Mouse (Mus musculus): ENCODE results near the gene Ate1. TPM values are rescaled to one million over a fixed set of nuclear protein-coding genes. Genes with fewer than 3 reads are reported as not detected.

Gene Ate1
- polyA plus RNA-seq, 1 experiment: 37.1 TPM

- TF ChIP-seq CTCF (IDR thresholded peaks at IDR 0.05; ENCODE audit: low read depth, low read length) (no peak), POLR2A (IDR thresholded peaks at IDR 0.05; ENCODE audit: insufficient read depth, low read length) (peak; percentile 14), EP300 (IDR thresholded peaks at IDR 0.05; ENCODE audit: insufficient read depth, low read depth, low read length) (0 out of 2 replicates have a peak, but pooled peaks have one; percentile 45)
- Histone ChIP-seq H3K27ac (ENCODE audit: insufficient read depth, low read length) (peak overlapping the region; percentile 49), H3K9me3 (replicated peaks; ENCODE audit: control insufficient read depth, insufficient read depth, low read length, poor library complexity, severe bottlenecking) (no peaks in the 10 kb centered on the region), H3K27me3 (ENCODE audit: control insufficient read depth, insufficient read depth, low read length, poor library complexity, severe bottlenecking) (no peaks in the 10 kb centered on the region), H3K36me3 (ENCODE audit: control insufficient read depth, insufficient read depth, low read length, poor library complexity, severe bottlenecking) (0 out of 2 replicates have a peak, but pooled peaks cover 2% of the 10 kb centered on the region), H3K4me3 (ENCODE audit: low read depth, low read length) (peak overlapping the region; percentile 80), H3K9ac (ENCODE audit: low read depth, poor library complexity, severe bottlenecking) (peak overlapping the region; percentile 86), H3K4me1 (ENCODE audit: control insufficient read depth, insufficient read depth, low read length) (peaks cover 1% of the 10 kb centered on the region)
Measured at GRCm38 (mm10) chr7:130519096-130520048, 797 bp downstream of the Ate1 start.

GRCm38 (mm10) chr7:130518213-130519095 lies 1.7 kb downstream of the Ate1 start:
- Histone ChIP-seq H3K36me3 (ENCODE audit: control insufficient read depth, insufficient read depth, low read length, poor library complexity, severe bottlenecking) (0 out of 2 replicates have a peak, but pooled peaks cover 2% of the 10 kb centered on the region), H3K4me1 (ENCODE audit: control insufficient read depth, insufficient read depth, low read length) (peaks cover 1% of the 10 kb centered on the region), H3K4me3 (ENCODE audit: low read depth, low read length) (peak overlapping the region; percentile 80), H3K9me3 (replicated peaks; ENCODE audit: control insufficient read depth, insufficient read depth, low read length, poor library complexity, severe bottlenecking) (no peaks in the 10 kb centered on the region), H3K27ac (ENCODE audit: insufficient read depth, low read length) (no peak overlapping the region), H3K27me3 (ENCODE audit: control insufficient read depth, insufficient read depth, low read length, poor library complexity, severe bottlenecking) (no peaks in the 10 kb centered on the region), H3K9ac (ENCODE audit: low read depth, poor library complexity, severe bottlenecking) (peak overlapping the region; percentile 86)
- TF ChIP-seq CTCF (IDR thresholded peaks at IDR 0.05; ENCODE audit: low read depth, low read length) (no peak), EP300 (IDR thresholded peaks at IDR 0.05; ENCODE audit: insufficient read depth, low read depth, low read length) (no peak), POLR2A (IDR thresholded peaks at IDR 0.05; ENCODE audit: insufficient read depth, low read length) (no peak)

DNA sequence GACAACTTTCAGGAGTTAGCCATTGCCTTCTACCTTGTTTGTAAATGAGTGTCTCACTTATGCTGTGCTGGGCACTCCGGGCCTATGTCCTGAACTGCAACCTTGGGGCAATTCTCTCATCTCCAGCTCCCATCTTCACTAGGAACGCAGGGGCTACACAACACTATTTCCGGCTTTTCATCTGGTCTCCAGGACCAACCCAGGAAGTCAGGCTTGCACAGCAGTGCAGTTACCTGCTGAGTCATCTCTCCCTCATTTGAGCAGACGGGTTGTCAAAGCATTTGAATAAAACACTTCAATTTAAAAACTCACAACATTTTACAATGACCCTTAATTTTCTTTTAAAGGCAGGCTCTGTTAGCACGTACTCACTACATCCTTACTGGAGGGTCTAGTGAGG lies 9.9 kb downstream of the Ate1 start:
- H3K4me3 ChIP-seq (ENCODE audit: low read depth, low read length): no peak overlapping the region
- H3K27ac ChIP-seq (ENCODE audit: insufficient read depth, low read length): no peak overlapping the region
- H3K36me3 ChIP-seq (ENCODE audit: control insufficient read depth, insufficient read depth, low read length, poor library complexity, severe bottlenecking): peaks cover 8% of the 10 kb centered on the region
- no peaks in the 10 kb centered on the region for H3K27me3 ChIP-seq (ENCODE audit: control insufficient read depth, insufficient read depth, low read length, poor library complexity, severe bottlenecking)
- TF ChIP-seq POLR2A (IDR thresholded peaks at IDR 0.05; ENCODE audit: insufficient read depth, low read length) (no peak), CTCF (IDR thresholded peaks at IDR 0.05; ENCODE audit: low read depth, low read length) (no peak), EP300 (IDR thresholded peaks at IDR 0.05; ENCODE audit: insufficient read depth, low read depth, low read length) (no peak)
- H3K9me3 ChIP-seq (replicated peaks; ENCODE audit: control insufficient read depth, insufficient read depth, low read length, poor library complexity, severe bottlenecking): no peaks in the 10 kb centered on the region
- H3K9ac ChIP-seq (ENCODE audit: low read depth, poor library complexity, severe bottlenecking): no peak overlapping the region
- peaks cover 2% of the 10 kb centered on the region for H3K4me1 ChIP-seq (ENCODE audit: control insufficient read depth, insufficient read depth, low read length)

DNA sequence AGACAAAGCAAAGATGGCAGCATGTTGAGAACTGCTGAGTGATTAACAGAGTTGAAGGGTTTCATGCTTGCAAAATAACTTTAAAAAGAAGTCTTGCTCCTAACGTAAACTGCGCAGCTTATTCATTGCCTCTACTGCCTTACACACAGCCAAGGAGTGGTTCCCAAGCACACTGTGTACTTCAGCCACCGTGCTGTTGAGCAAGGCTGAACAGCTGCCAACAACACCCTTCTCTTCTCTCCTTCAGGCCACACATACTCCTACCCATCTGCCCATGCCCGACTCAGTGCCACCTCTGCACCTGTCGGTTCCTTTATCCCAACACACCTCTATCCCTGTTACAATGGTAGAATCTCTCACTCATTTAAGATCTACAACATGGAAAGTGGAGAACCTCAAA lies 17.2 kb downstream of the Ate1 start:
- Histone ChIP-seq H3K27ac (ENCODE audit: insufficient read depth, low read length) (no peak overlapping the region), H3K9me3 (replicated peaks; ENCODE audit: control insufficient read depth, insufficient read depth, low read length, poor library complexity, severe bottlenecking) (no peaks in the 10 kb centered on the region), H3K4me3 (ENCODE audit: low read depth, low read length) (no peak overlapping the region), H3K9ac (ENCODE audit: low read depth, poor library complexity, severe bottlenecking) (no peak overlapping the region), H3K36me3 (ENCODE audit: control insufficient read depth, insufficient read depth, low read length, poor library complexity, severe bottlenecking) (peaks cover 2% of the 10 kb centered on the region; the same call in 1 of the 2 replicates), H3K4me1 (ENCODE audit: control insufficient read depth, insufficient read depth, low read length) (no peaks in the 10 kb centered on the region), H3K27me3 (ENCODE audit: control insufficient read depth, insufficient read depth, low read length, poor library complexity, severe bottlenecking) (no peaks in the 10 kb centered on the region)
- TF ChIP-seq EP300 (IDR thresholded peaks at IDR 0.05; ENCODE audit: insufficient read depth, low read depth, low read length): no peak
- no peak for TF ChIP-seq POLR2A (IDR thresholded peaks at IDR 0.05; ENCODE audit: insufficient read depth, low read length)
- TF ChIP-seq CTCF (IDR thresholded peaks at IDR 0.05; ENCODE audit: low read depth, low read length): no peak

DNA sequence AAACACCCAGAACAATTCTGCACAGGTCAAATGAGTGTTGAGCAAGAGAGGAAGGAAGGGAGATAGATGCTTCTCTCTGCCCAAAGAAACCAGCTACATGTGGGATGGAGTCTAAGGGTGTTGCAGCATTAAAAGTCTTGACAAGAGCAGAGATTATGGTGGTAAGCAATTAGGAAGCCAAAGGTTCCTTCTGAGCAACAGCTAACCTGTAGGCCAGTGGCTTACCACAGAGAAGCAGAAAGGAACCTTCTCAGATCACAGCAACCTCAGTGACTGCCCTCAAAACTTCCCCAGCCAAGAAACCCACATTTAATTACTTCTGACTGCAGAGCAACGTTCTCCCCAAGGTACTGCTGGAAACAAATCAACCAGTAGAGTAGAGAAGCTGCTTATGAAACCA lies 18.7 kb downstream of the Ate1 start:
- Histone ChIP-seq H3K36me3 (ENCODE audit: control insufficient read depth, insufficient read depth, low read length, poor library complexity, severe bottlenecking) (peaks cover 2% of the 10 kb centered on the region; the same call in 1 of the 2 replicates), H3K27me3 (ENCODE audit: control insufficient read depth, insufficient read depth, low read length, poor library complexity, severe bottlenecking) (no peaks in the 10 kb centered on the region), H3K4me1 (ENCODE audit: control insufficient read depth, insufficient read depth, low read length) (no peaks in the 10 kb centered on the region), H3K9ac (ENCODE audit: low read depth, poor library complexity, severe bottlenecking) (no peak overlapping the region), H3K4me3 (ENCODE audit: low read depth, low read length) (no peak overlapping the region), H3K27ac (ENCODE audit: insufficient read depth, low read length) (no peak overlapping the region), H3K9me3 (replicated peaks; ENCODE audit: control insufficient read depth, insufficient read depth, low read length, poor library complexity, severe bottlenecking) (no peaks in the 10 kb centered on the region)
- TF ChIP-seq EP300 (IDR thresholded peaks at IDR 0.05; ENCODE audit: insufficient read depth, low read depth, low read length): no peak
- TF ChIP-seq CTCF (IDR thresholded peaks at IDR 0.05; ENCODE audit: low read depth, low read length): no peak
- no peak for TF ChIP-seq POLR2A (IDR thresholded peaks at IDR 0.05; ENCODE audit: insufficient read depth, low read length)
